Mouse (Mus musculus): ENCODE measurements around the gene AI661453. TPM values are rescaled to one million over a fixed set of nuclear protein-coding genes. Genes with fewer than 3 reads are reported as not detected.

The AI661453 gene
- polyA plus RNA-seq, 1 experiment from 2014 or later = 2.4 TPM

DNA sequence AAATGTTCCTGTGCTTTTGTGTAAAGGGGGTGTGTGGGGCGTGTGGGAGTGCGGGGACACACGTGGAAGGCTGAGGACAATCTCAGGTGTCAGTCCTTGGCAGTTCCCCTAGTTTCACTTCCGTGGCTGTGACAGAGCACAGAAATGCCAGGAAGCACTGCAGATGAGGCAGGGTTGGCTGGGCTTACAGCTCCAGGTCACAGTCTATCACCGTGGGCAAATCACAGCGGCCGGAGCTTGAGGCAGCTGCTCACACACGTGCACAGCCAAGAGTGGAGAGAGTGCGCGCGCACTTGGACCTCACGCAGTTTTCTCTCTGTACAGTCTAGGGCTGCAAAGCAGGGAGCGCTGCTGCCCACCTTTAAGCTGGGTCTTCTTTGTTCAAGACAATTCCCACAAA lies 21.9 kb downstream of the AI661453 start:
- WGBS = 81% methylated on average over 13 of the region's 13 CpGs
- Histone ChIP-seq H3K9ac (ENCODE audit: low read depth, low read length) (no peak overlapping the region), H3K4me2 (ENCODE audit: low read depth, low read length) (no peak overlapping the region), H3K9me3 (ENCODE audit: control insufficient read depth, low read length) (no peaks in the 10 kb centered on the region), H3K27me3 (replicated peaks; ENCODE audit: control insufficient read depth, insufficient read depth, low read length) (no peaks in the 10 kb centered on the region), H3K27ac (replicated peaks; ENCODE audit: low read depth, low read length) (no peak overlapping the region), H3K36me3 (ENCODE audit: control insufficient read depth, insufficient read depth, low read length) (no peaks in the 10 kb centered on the region), H3K4me1 (ENCODE audit: control insufficient read depth, insufficient read depth, low read length) (peaks cover 6% of the 10 kb centered on the region), H3K4me3 (ENCODE audit: low read depth, low read length) (no peak overlapping the region)
- DNase-seq (ENCODE audit: low spot score) (no peak), ATAC-seq (ENCODE audit: low read depth) (no peak)

DNA sequence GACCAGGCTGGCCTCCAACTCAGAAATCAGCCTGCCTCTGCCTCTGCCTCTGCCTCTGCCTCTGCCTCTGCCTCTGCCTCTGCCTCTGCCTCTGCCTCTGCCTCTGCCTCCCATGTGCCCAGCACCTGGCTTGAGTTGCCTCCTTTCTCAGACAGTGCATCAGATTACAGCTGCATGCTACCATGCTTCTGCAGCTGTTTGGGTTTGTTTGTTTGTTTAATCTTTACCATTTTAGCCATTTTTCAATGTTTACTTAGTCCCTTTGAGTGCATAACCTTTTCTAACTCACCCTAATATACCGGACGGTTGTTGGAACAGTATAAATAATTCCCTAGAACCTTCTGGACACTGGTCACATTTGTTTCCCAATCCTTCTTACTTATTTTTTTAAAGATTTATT lies 22.5 kb downstream of the AI661453 start:
- H3K9me3 ChIP-seq (ENCODE audit: control insufficient read depth, low read length) = no peaks in the 10 kb centered on the region
- no peaks in the 10 kb centered on the region for H3K27me3 ChIP-seq (replicated peaks; ENCODE audit: control insufficient read depth, insufficient read depth, low read length)
- peaks cover 3% of the 10 kb centered on the region for H3K4me1 ChIP-seq (ENCODE audit: control insufficient read depth, insufficient read depth, low read length)
- 91% methylated on average over 2 of the region's 2 CpGs for WGBS
- no peak overlapping the region for H3K27ac ChIP-seq (replicated peaks; ENCODE audit: low read depth, low read length)
- no peak overlapping the region for H3K4me3 ChIP-seq (ENCODE audit: low read depth, low read length)
- no peak for ATAC-seq (ENCODE audit: low read depth)
- no peak for DNase-seq (ENCODE audit: low spot score)
- H3K36me3 ChIP-seq (ENCODE audit: control insufficient read depth, insufficient read depth, low read length) = no peaks in the 10 kb centered on the region
- no peak overlapping the region for H3K9ac ChIP-seq (ENCODE audit: low read depth, low read length)
- H3K4me2 ChIP-seq (ENCODE audit: low read depth, low read length) = no peak overlapping the region

DNA sequence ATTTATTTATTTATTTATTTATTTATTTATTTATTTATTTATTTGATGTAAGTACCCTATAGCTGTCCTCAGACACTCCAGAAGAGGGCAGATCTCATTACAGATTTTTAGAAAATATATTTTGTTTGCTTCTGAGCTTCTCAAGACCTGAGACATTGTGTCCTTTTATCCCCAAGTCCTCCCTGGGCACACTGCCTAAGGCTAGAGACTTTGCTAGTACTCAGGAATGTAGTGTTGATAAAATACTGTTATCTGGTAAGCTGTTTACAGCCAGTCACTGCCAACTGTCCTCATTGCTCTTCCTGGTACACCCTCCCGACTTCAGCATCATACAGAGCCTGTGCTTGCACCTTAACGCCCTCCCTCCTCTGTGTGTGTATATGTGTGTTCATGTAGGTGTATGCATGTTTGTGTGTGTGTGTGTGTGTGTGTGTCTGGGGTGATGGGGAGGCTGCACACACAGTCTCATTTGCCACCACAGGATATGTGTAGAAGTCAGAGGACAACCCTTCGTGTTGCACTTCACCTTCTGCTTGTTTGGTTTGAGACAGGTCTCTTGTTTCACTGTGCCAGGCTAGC lies 23.0 kb downstream of the AI661453 start:
- 71% methylated on average over 3 of the region's 3 CpGs for WGBS
- H3K36me3 ChIP-seq (ENCODE audit: control insufficient read depth, insufficient read depth, low read length) = no peaks in the 10 kb centered on the region
- ATAC-seq (ENCODE audit: low read depth) (no peak), DNase-seq (ENCODE audit: low spot score) (no peak)
- H3K9ac ChIP-seq (ENCODE audit: low read depth, low read length) = no peak overlapping the region
- no peaks in the 10 kb centered on the region for H3K27me3 ChIP-seq (replicated peaks; ENCODE audit: control insufficient read depth, insufficient read depth, low read length)
- H3K9me3 ChIP-seq (ENCODE audit: control insufficient read depth, low read length) = no peaks in the 10 kb centered on the region
- H3K4me3 ChIP-seq (ENCODE audit: low read depth, low read length) = no peak overlapping the region
- no peak overlapping the region for H3K4me2 ChIP-seq (ENCODE audit: low read depth, low read length)
- H3K4me1 ChIP-seq (ENCODE audit: control insufficient read depth, insufficient read depth, low read length) = peaks cover 3% of the 10 kb centered on the region
- H3K27ac ChIP-seq (replicated peaks; ENCODE audit: low read depth, low read length) = no peak overlapping the region

DNA sequence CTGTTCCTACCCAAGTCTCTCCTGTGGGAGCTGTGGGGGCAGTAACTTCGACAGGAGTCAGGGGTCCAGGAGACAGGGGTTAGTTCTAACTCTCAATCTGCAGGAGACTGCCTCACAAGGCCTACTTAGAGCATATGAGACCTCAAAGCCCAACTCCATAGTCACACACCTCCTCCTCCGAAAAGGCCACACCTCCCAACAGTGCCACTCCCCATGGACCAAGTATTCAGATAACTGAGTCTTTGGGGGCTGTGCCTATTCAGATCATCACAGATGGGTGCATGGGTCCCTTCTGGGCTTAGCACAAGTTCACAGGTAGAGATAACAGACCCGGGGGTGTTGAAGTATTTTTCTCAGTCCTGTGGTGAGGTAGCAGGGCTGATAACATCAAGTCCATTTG lies 25.3 kb downstream of the AI661453 start:
- Histone ChIP-seq H3K9ac (ENCODE audit: low read depth, low read length) (no peak overlapping the region), H3K27ac (replicated peaks; ENCODE audit: low read depth, low read length) (no peak overlapping the region), H3K4me3 (ENCODE audit: low read depth, low read length) (no peak overlapping the region), H3K36me3 (ENCODE audit: control insufficient read depth, insufficient read depth, low read length) (no peaks in the 10 kb centered on the region), H3K4me2 (ENCODE audit: low read depth, low read length) (no peak overlapping the region), H3K27me3 (replicated peaks; ENCODE audit: control insufficient read depth, insufficient read depth, low read length) (no peaks in the 10 kb centered on the region), H3K9me3 (ENCODE audit: control insufficient read depth, low read length) (no peaks in the 10 kb centered on the region), H3K4me1 (ENCODE audit: control insufficient read depth, insufficient read depth, low read length) (no peaks in the 10 kb centered on the region)
- DNase-seq (ENCODE audit: low spot score) (no peak), ATAC-seq (ENCODE audit: low read depth) (no peak)
- 74% methylated on average over 3 of the region's 3 CpGs for WGBS

DNA sequence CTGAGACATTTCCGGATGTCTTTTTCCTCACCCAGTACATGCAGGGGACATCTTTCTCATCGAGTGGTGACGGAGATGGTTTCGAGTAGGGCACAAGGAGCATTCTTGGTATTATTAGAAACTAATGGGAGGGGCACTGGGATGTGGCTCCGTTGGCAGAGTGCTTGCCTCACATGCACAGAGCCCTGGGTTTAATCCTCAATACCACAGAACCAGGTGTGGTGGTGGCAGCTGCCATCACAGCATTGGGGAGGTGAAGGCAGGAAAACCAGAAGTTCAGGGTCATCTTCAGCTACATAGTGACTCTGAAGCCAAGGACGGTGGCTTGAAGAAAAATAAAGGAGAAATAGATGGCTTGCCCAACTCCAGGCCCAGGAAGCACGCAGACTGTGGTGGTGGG lies 25.8 kb downstream of the AI661453 start:
- no peak for DNase-seq (ENCODE audit: low spot score)
- no peak overlapping the region for H3K9ac ChIP-seq (ENCODE audit: low read depth, low read length)
- no peaks in the 10 kb centered on the region for H3K36me3 ChIP-seq (ENCODE audit: control insufficient read depth, insufficient read depth, low read length)
- no peaks in the 10 kb centered on the region for H3K9me3 ChIP-seq (ENCODE audit: control insufficient read depth, low read length)
- H3K27me3 ChIP-seq (replicated peaks; ENCODE audit: control insufficient read depth, insufficient read depth, low read length) = peaks cover 3% of the 10 kb centered on the region
- no peaks in the 10 kb centered on the region for H3K4me1 ChIP-seq (ENCODE audit: control insufficient read depth, insufficient read depth, low read length)
- no peak overlapping the region for H3K4me3 ChIP-seq (ENCODE audit: low read depth, low read length)
- H3K4me2 ChIP-seq (ENCODE audit: low read depth, low read length) = no peak overlapping the region
- no peak overlapping the region for H3K27ac ChIP-seq (replicated peaks; ENCODE audit: low read depth, low read length)
- WGBS = 80% methylated on average over 7 of the region's 7 CpGs
- no peak for ATAC-seq (ENCODE audit: low read depth)

DNA sequence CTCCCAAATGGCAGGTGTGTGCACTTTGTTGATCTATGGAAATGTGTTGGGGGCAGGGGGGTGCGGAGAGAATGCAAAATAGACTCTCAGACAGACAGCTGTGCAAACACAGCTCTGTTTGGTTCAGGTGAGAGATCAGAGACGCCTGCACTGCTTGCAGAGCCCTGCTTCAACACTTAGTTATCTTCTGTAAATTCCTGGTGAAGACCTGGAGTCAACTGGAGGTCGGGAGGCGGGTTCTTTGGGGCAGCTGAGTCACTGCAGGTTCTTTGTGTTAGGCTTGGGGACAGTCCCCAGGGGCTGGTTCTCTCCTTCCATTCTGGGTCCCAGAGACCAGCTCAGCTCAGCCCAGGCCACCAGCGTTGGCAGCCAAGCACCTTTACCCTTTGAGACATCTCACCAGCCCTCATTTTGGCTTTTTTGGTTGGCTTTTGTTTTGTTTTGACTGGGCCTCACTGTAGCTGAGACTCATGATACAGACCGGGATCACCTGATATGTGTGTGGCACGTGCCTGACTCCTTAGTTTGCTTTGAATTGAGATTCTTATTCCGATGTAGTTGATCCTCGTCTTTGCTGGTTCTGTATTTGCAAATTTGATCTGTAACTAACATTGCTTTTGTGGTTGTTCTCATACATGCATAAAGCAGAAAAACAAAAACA lies 26.4 kb downstream of the AI661453 start:
- H3K4me3 ChIP-seq (ENCODE audit: low read depth, low read length) = no peak overlapping the region
- DNase-seq (ENCODE audit: low spot score) = no peak
- peaks cover 9% of the 10 kb centered on the region for H3K27me3 ChIP-seq (replicated peaks; ENCODE audit: control insufficient read depth, insufficient read depth, low read length)
- no peaks in the 10 kb centered on the region for H3K4me1 ChIP-seq (ENCODE audit: control insufficient read depth, insufficient read depth, low read length)
- H3K36me3 ChIP-seq (ENCODE audit: control insufficient read depth, insufficient read depth, low read length) = no peaks in the 10 kb centered on the region
- ATAC-seq (ENCODE audit: low read depth) = 0 out of 2 replicates have a peak, but pooled peaks have one; percentile 58
- no peak overlapping the region for H3K9ac ChIP-seq (ENCODE audit: low read depth, low read length)
- H3K27ac ChIP-seq (replicated peaks; ENCODE audit: low read depth, low read length) = no peak overlapping the region
- H3K4me2 ChIP-seq (ENCODE audit: low read depth, low read length) = no peak overlapping the region
- no peaks in the 10 kb centered on the region for H3K9me3 ChIP-seq (ENCODE audit: control insufficient read depth, low read length)
- WGBS = 50% methylated on average over 9 of the region's 9 CpGs

GRCm38 (mm10) chr17:47464248-47464965 lies 28.0 kb downstream of the AI661453 start:
- Histone ChIP-seq H3K4me2 (ENCODE audit: low read depth, low read length) (no peak overlapping the region), H3K27ac (replicated peaks; ENCODE audit: low read depth, low read length) (no peak overlapping the region), H3K27me3 (replicated peaks; ENCODE audit: control insufficient read depth, insufficient read depth, low read length) (peaks cover 24% of the 10 kb centered on the region), H3K9me3 (ENCODE audit: control insufficient read depth, low read length) (no peaks in the 10 kb centered on the region), H3K4me1 (ENCODE audit: control insufficient read depth, insufficient read depth, low read length) (no peaks in the 10 kb centered on the region), H3K4me3 (ENCODE audit: low read depth, low read length) (no peak overlapping the region), H3K9ac (ENCODE audit: low read depth, low read length) (no peak overlapping the region), H3K36me3 (ENCODE audit: control insufficient read depth, insufficient read depth, low read length) (no peaks in the 10 kb centered on the region)
- 58% methylated on average over 12 of the region's 12 CpGs for WGBS
- no peak for ATAC-seq (ENCODE audit: low read depth)
- no peak for DNase-seq (ENCODE audit: low spot score)

GRCm38 (mm10) chr17:47465016-47465415 lies 28.6 kb downstream of the AI661453 start:
- ATAC-seq (ENCODE audit: low read depth) (no peak), DNase-seq (ENCODE audit: low spot score) (no peak)
- H3K4me1 ChIP-seq (ENCODE audit: control insufficient read depth, insufficient read depth, low read length) = no peaks in the 10 kb centered on the region
- no peak overlapping the region for H3K27ac ChIP-seq (replicated peaks; ENCODE audit: low read depth, low read length)
- no peak overlapping the region for H3K9ac ChIP-seq (ENCODE audit: low read depth, low read length)
- WGBS = 75% methylated on average over 11 of the region's 11 CpGs
- H3K36me3 ChIP-seq (ENCODE audit: control insufficient read depth, insufficient read depth, low read length) = no peaks in the 10 kb centered on the region
- peaks cover 27% of the 10 kb centered on the region for H3K27me3 ChIP-seq (replicated peaks; ENCODE audit: control insufficient read depth, insufficient read depth, low read length)
- no peaks in the 10 kb centered on the region for H3K9me3 ChIP-seq (ENCODE audit: control insufficient read depth, low read length)
- H3K4me2 ChIP-seq (ENCODE audit: low read depth, low read length) = no peak overlapping the region
- no peak overlapping the region for H3K4me3 ChIP-seq (ENCODE audit: low read depth, low read length)
